Comparison of ENCODE assay signal across 8 mouse cellular contexts in the genomic region with DNA sequence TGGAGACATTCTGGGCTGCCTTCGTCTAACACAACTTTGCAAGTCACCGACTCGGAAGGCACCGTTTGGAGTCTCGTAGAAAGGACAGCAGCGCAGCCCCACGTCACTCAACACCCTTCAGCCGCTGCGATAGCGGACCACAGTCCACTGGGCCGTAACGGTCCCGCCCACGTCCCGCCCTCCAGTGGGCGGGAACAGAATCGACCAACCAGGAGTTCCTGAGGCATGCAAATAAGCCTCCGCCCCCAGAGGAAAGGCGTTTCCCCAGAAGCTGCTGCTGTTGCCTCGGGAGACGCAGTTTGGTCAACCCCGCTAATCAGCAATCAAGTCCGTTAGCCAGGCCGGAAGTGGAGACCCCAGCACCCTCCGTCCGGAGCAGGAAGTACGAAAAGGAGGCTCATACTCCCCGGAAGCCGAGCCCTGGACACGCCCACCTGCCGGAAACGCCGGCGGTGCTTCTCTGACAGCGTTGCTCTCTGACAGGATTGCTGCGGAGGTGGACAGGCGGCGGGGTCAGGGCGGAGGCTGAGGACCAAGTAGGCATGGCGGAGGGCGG. TPM values are rescaled to one million over a fixed set of nuclear protein-coding genes. Genes with fewer than 3 reads are reported as not detected.
DNase-seq lines count a peak whose midpoint lies in the region; ATAC-seq and TF ChIP-seq lines count a peak whose summit lies in the region.

A gene (plus strand): TSS at position 274 of the 556 bp plus-strand sequence.

- TF ChIP-seq POLR2A in brain, embryonic 14.5 days (IDR thresholded peaks at IDR 0.05; ENCODE audit: borderline replicate concordance, extremely low read depth, insufficient read depth, insufficient read length, poor library complexity, severe bottlenecking), result peak; percentile 40; the same call in 1 of the 2 replicates
- peak; percentile 91 for TF ChIP-seq POLR2A in liver, adult 2 months (IDR thresholded peaks at IDR 0.05; ENCODE audit: extremely low read depth, insufficient read depth, low read length)
- peak; percentile 89 for TF ChIP-seq POLR2A in myocyte (IDR thresholded peaks at IDR 0.05; ENCODE audit: insufficient read length, low read depth)

- H3K27ac ChIP-seq in heart, embryonic 11.5 days (ENCODE audit: low read depth, low read length), result peak within 1 kb of the TSS; percentile 81
- peak within 1 kb of the TSS; percentile 54; the same call in 1 of the 2 replicates for H3K27ac ChIP-seq in kidney, embryonic 16.5 days (ENCODE audit: low read length)
- peak within 1 kb of the TSS; percentile 81 for H3K27ac ChIP-seq in liver, adult 2 months (replicated peaks; ENCODE audit: insufficient read depth, low read depth, low read length)

- DNase-seq in brain, embryonic 14.5 days (ENCODE audit: low read depth), result peak; percentile 99
- DNase-seq in liver, adult 2 months (ENCODE audit: extremely low read depth, low read depth, low spot score), result peak; percentile 99
- DNase-seq in splenic B cell, adult 2 months (ENCODE audit: low read depth, low spot score), result peak; percentile 99

- no peak for TF ChIP-seq CTCF in C2C12 (IDR thresholded peaks at IDR 0.05; ENCODE audit: control insufficient read depth, insufficient read depth, insufficient read length)
- TF ChIP-seq CTCF in brain, embryonic 14.5 days (IDR thresholded peaks at IDR 0.05; ENCODE audit: borderline replicate concordance, extremely low read depth, insufficient read depth, insufficient read length), result peak; percentile 17; the same call in 1 of the 2 replicates
- no peak for TF ChIP-seq CTCF in liver, adult 2 months (IDR thresholded peaks at IDR 0.05; ENCODE audit: low read depth, low read length)

- H3K4me3 ChIP-seq in C2C12 (ENCODE audit: insufficient read depth, poor library complexity, severe bottlenecking) (peak within 1 kb of the TSS; percentile 89), myocyte (peak within 1 kb of the TSS; percentile 55)
- peak within 1 kb of the TSS; percentile 85 for H3K4me3 ChIP-seq in erythroblast, embryonic 14.5 days (replicated peaks)
- H3K4me3 ChIP-seq in heart, embryonic 11.5 days (ENCODE audit: low read depth, low read length), result peak within 1 kb of the TSS; percentile 76
- H3K4me3 ChIP-seq in kidney, embryonic 16.5 days (ENCODE audit: low read length), result peak within 1 kb of the TSS; percentile 81
- H3K4me3 ChIP-seq in liver, adult 2 months (ENCODE audit: insufficient read depth, low read depth, low read length), result peak within 1 kb of the TSS; percentile 85

- H3K4me2 ChIP-seq in heart, embryonic 11.5 days, result peak within 1 kb of the TSS; percentile 85
- H3K4me2 ChIP-seq in kidney, embryonic 16.5 days (replicated peaks; ENCODE audit: low read depth, low read length), result peak within 1 kb of the TSS; percentile 93
- H3K4me2 ChIP-seq in myocyte (ENCODE audit: low read depth), result peak within 1 kb of the TSS; percentile 91

- H3K4me1 ChIP-seq in erythroblast, embryonic 14.5 days (ENCODE audit: control insufficient read depth), result peaks cover 84% of the 10 kb centered on the region
- H3K4me1 ChIP-seq in heart, embryonic 11.5 days (ENCODE audit: control insufficient read depth, insufficient read depth, low read length), result peaks cover 10% of the 10 kb centered on the region
- H3K4me1 ChIP-seq in kidney, embryonic 16.5 days (ENCODE audit: insufficient read depth, low read length), result peaks cover 15% of the 10 kb centered on the region
- H3K4me1 ChIP-seq in liver, adult 2 months (ENCODE audit: control insufficient read depth, insufficient read depth, low read length), result peaks cover 11% of the 10 kb centered on the region

- H3K79me2 ChIP-seq in C2C12 (ENCODE audit: control insufficient read depth, insufficient read depth) (peaks cover 16% of the 10 kb centered on the region), myocyte (ENCODE audit: control insufficient read depth, insufficient read depth) (peaks cover 8% of the 10 kb centered on the region)
- H3K79me2 ChIP-seq in liver, adult 2 months (ENCODE audit: control insufficient read depth, insufficient read depth, low read length), result peaks cover 17% of the 10 kb centered on the region; the same call in 1 of the 2 replicates

- H3K36me3 ChIP-seq in C2C12 (ENCODE audit: control insufficient read depth, insufficient read depth), result no peaks in the 10 kb centered on the region
- peaks cover 47% of the 10 kb centered on the region for H3K36me3 ChIP-seq in erythroblast, embryonic 14.5 days (ENCODE audit: control insufficient read depth)
- H3K36me3 ChIP-seq in heart, embryonic 11.5 days (ENCODE audit: control insufficient read depth, insufficient read depth, low read length), result no peaks in the 10 kb centered on the region
- peaks cover 7% of the 10 kb centered on the region; the same call in 1 of the 2 replicates for H3K36me3 ChIP-seq in kidney, embryonic 16.5 days (ENCODE audit: insufficient read depth, low read length)
- 0 out of 2 replicates have a peak, but pooled peaks cover 4% of the 10 kb centered on the region for H3K36me3 ChIP-seq in liver, adult 2 months (ENCODE audit: control insufficient read depth, insufficient read depth, low read length)
- no peaks in the 10 kb centered on the region for H3K36me3 ChIP-seq in myocyte (ENCODE audit: control insufficient read depth, insufficient read depth)
- no peaks in the 10 kb centered on the region for H3K36me3 ChIP-seq in splenic B cell, adult 2 months (ENCODE audit: control insufficient read depth, insufficient read depth, low read length, poor library complexity, severe bottlenecking)

- no peaks in the 10 kb centered on the region for H3K9me3 ChIP-seq in erythroblast, embryonic 14.5 days (ENCODE audit: control insufficient read depth, low read length)
- H3K9me3 ChIP-seq in heart, embryonic 11.5 days (replicated peaks; ENCODE audit: control insufficient read depth, low read length), result no peaks in the 10 kb centered on the region
- no peaks in the 10 kb centered on the region for H3K9me3 ChIP-seq in kidney, embryonic 16.5 days (ENCODE audit: low read length)

- under 1% methylated on average over 41 of the region's 41 CpGs for WGBS in heart, embryonic 11.5 days (ENCODE audit: insufficient replicate concordance)
- WGBS in kidney, embryonic 16.5 days, result under 1% methylated on average over 39 of the region's 41 CpGs
- WGBS in liver, adult 2 months, result under 1% methylated on average over 40 of the region's 41 CpGs

- H3K27me3 ChIP-seq in C2C12 (ENCODE audit: control insufficient read depth, insufficient read depth, insufficient read length) (no peaks in the 10 kb centered on the region), myocyte (ENCODE audit: control insufficient read depth, insufficient read depth, insufficient read length) (no peaks in the 10 kb centered on the region)
- H3K27me3 ChIP-seq in erythroblast, embryonic 14.5 days (ENCODE audit: control insufficient read depth), result no peaks in the 10 kb centered on the region
- H3K27me3 ChIP-seq in heart, embryonic 11.5 days (ENCODE audit: control insufficient read depth, insufficient read depth, low read length), result peaks cover 3% of the 10 kb centered on the region; the same call in 1 of the 2 replicates
- peaks cover 18% of the 10 kb centered on the region for H3K27me3 ChIP-seq in kidney, embryonic 16.5 days (ENCODE audit: insufficient read depth, low read length)
- H3K27me3 ChIP-seq in liver, adult 2 months (ENCODE audit: control insufficient read depth, insufficient read depth, low read length), result no peaks in the 10 kb centered on the region
- no peaks in the 10 kb centered on the region for H3K27me3 ChIP-seq in splenic B cell, adult 2 months (ENCODE audit: control insufficient read depth, insufficient read depth, low read length, poor library complexity, severe bottlenecking)

- peak within 1 kb of the TSS; percentile 70 for H3K9ac ChIP-seq in heart, embryonic 11.5 days (ENCODE audit: low read depth, low read length)
- peak within 1 kb of the TSS; percentile 76 for H3K9ac ChIP-seq in kidney, embryonic 16.5 days (replicated peaks; ENCODE audit: low read length)
- peak within 1 kb of the TSS; percentile 77 for H3K9ac ChIP-seq in liver, adult 2 months (ENCODE audit: low read depth, low read length)

- peaks cover 9% of the 10 kb centered on the region for H3K79me3 ChIP-seq in C2C12 (ENCODE audit: low read depth)

- peak; percentile 95 for ATAC-seq in heart, embryonic 11.5 days (replicated peaks; ENCODE audit: insufficient number of reproducible peaks, low FRiP score, low TSS enrichment)
- ATAC-seq in kidney, embryonic 16.5 days (ENCODE audit: low FRiP score, low TSS enrichment), result peak; percentile 97

- H3ac ChIP-seq in C2C12 (ENCODE audit: control insufficient read depth, insufficient read length, low read depth) (peak within 1 kb of the TSS; percentile 83), myocyte (ENCODE audit: control insufficient read depth, insufficient read length) (peak within 1 kb of the TSS; percentile 36)

TF ChIP-seq in C2C12, 6 proteins besides CTCF, POLR2A, EP300 and RAD21:
- TF ChIP-seq FOSL1 (IDR thresholded peaks at IDR 0.05; ENCODE audit: insufficient read depth, low read length, poor library complexity, severe bottlenecking), result no peak
- TF ChIP-seq CEBPB (IDR thresholded peaks at IDR 0.05; ENCODE audit: low read depth), result no peak
- TF ChIP-seq MAX (IDR thresholded peaks at IDR 0.05), result no peak
- no peak for TF ChIP-seq USF1 (IDR thresholded peaks at IDR 0.05; ENCODE audit: low read depth)
- no peak for TF ChIP-seq MYOD1 (IDR thresholded peaks at IDR 0.05; ENCODE audit: control insufficient read depth, insufficient read length, low read depth)
- TF ChIP-seq MYOG (IDR thresholded peaks at IDR 0.05; ENCODE audit: control insufficient read depth, extremely low read depth, insufficient read length), result no peak

TF ChIP-seq in myocyte, 11 proteins besides CTCF, POLR2A, EP300 and RAD21:
- TF ChIP-seq POLR2AphosphoS2 (IDR thresholded peaks at IDR 0.05; ENCODE audit: insufficient read length, low read depth) (peak; percentile 91), SRF (IDR thresholded peaks at IDR 0.05; ENCODE audit: control insufficient read depth, insufficient read length, low read depth) (peak; percentile 23), MYOG (IDR thresholded peaks at IDR 0.05; ENCODE audit: control insufficient read depth in 1 of 3, insufficient read depth in 1 of 3, insufficient read length in 2 of 3, low read depth in 2 of 3) (no peak)
TF ChIP-seq in myocyte: peak in this region for 2.

RNA-seq across cellular contexts. Expression of the gene that starts here (rescaled TPM):
- 12.2 TPM for polyA plus RNA-seq in C2C12 (2012; fragmentation: generic; extraction: Trizol)
- polyA plus RNA-seq in brain, embryonic 14.5 days (2012; rRNA removed), result 15.5 and 16.9 TPM in 2 replicates
- 0.63 and 3.0 TPM in 2 replicates for polyA plus RNA-seq in erythroblast, embryonic 14.5 days (2012)
- 8.9 and 9.1 TPM in 2 replicates for polyA plus RNA-seq in heart, embryonic 11.5 days (2014; fragmentation: Nextera tagmentation; extraction: Ambion mirVana)
- polyA plus RNA-seq in kidney, embryonic 16.5 days (2015; fragmentation: Nextera tagmentation; extraction: Ambion mirVana), result 5.0 and 6.6 TPM in 2 replicates
- total RNA-seq in liver, adult 2 months (2014; rRNA removed), result 3.5 and 4.4 TPM in 2 replicates
- 3.5 and 4.6 TPM in 2 replicates for polyA plus RNA-seq in liver, adult 2 months (2012; rRNA removed)
- 14.9 TPM for polyA plus RNA-seq in myocyte (2012; fragmentation: generic; extraction: Trizol)

Comparison
In these comparisons a context has a peak if more than half of its experiments do, and no peak if none do; other contexts are left out.
1. Peak in every context shown above with its lines: DNase-seq, ATAC-seq, H3K4me3 ChIP-seq and H3K27ac ChIP-seq.
2. POLR2A ChIP-seq: peak in every context shown above with its lines; median percentile 91 in liver, adult 2 months; 89 in myocyte; 40 in brain, embryonic 14.5 days.